Mouse (Mus musculus) left cerebral cortex, postnatal 14 days (tissue): Measurements from ENCODE around the gene Olfr688. TPM values are rescaled to one million over a fixed set of nuclear protein-coding genes. Genes with fewer than 3 reads are reported as not detected.

ENCODE experiments used
- DNase-seq, 2 experiments: peaks; one replicate each; pipeline ENCODE4 v3.0.0; 2021 to 2022; ENCODE audit warnings: low spot score in 2 of 2, mixed read lengths in 1 of 2
- intact Hi-C: fragments of 180-260 bp; cut with DNase I; formaldehyde crosslinking; loops from one replicate; pipeline ENCODE4 v1.15.1; 2025
- long read RNA-seq, 2 experiments: library from polyadenylated mRNA; stranded (forward); transcript quantifications; one replicate each; pipeline ENCODE4 v2.0.0; 2021
- total RNA-seq, 2 experiments: library from RNA; stranded (reverse); gene quantifications; 2 replicates each; pipeline ENCODE4 v1.2.3; 2021

Gene Olfr688
- not detected for total RNA-seq
- long read RNA-seq, experiment 1 = 0 reads
- long read RNA-seq, experiment 2 = 0 reads

DNA sequence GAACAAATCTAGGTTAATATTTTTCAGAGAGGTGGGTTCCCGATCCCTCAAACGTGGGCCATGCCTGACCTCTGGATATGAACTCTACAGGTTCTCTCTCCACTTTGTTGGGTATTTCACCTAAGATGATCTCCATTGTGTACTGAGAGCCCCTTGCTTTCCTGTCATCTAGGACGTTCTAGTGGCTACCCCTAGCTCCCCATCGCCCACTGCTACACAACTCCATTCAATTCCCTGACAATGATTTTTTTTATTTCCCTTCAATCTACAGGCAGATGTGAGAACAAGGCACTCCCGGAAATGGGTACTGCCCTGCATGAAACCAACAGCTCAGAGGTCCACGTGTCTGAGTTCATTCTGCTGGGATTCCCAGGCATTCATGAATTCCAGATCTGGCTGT is at the start of gene Olfr688:
Olfr688 (plus strand) TSS at position 301 of the 400 bp plus-strand sequence.
- intact Hi-C loops = no loop called here
- no peak for DNase-seq

GRCm38 (mm10) chr7:105247671-105248070 is 40.2 kb upstream of the Olfr688 start:
- DNase-seq = no peak
- intact Hi-C loops = no loop called here

- intact Hi-C loops = no loop called here
- DNase-seq = no peak
Measured at GRCm38 (mm10) chr7:105248197-105248596, 39.7 kb upstream of the Olfr688 start.

GRCm38 (mm10) chr7:105256656-105257055 is 31.2 kb upstream of the Olfr688 start:
- peak in 1 of 2 experiments; percentile 3 for DNase-seq
- intact Hi-C loops = no loop called here

GRCm38 (mm10) chr7:105272426-105272825 is 15.5 kb upstream of the Olfr688 start:
- intact Hi-C loops = no loop called here

DNA sequence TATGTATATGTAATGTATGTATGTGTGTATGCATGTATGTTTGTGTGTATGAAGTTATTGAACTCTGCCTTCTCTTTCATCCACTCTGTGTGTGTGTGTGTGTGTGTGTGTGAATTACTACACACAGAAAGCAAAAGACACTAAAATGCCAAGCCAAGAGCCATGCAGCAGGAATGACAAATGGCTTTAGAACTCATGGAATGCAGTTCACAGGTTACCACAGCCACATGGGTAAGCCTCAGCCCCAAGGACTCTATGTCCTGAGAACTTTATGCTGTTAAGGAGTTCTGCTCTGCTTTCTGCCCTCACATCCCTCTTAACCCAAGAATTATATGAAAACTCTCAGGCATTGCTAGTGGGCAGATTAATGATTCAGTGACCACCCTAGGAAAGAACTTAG is 2.2 kb downstream of the Olfr688 start:
- DNase-seq = no peak
- intact Hi-C loops = no loop called here

More at GRCm38 (mm10) chr7:105272426-105272825, 15.5 kb upstream of the Olfr688 start:
- DNase-seq = no peak

DNA sequence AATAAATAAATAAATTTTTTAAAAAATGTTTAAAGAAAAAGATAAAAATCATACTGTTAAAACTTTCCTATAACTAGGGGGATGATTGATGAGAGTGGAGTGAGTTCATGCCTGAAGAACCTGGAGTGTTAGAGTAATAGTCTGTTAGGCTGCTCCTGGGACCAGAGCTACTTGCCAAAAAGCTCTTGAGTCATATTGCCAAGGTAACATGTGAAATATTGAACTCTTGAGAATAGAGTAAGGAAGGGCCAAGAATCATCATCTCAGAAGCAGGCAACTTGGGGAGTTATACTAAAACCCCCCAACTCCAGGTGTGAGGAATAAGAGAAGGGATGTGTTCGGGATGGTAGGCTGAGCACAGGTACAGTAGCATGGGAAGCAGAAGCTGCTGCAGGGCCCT is 23.0 kb downstream of the Olfr688 start, which contains the start of gene Olfr689:
Olfr689 (plus strand) TSS at position 301 of the 400 bp plus-strand sequence.
- no peak for DNase-seq
- intact Hi-C loops = no loop called here

GRCm38 (mm10) chr7:105325302-105325701 is 37.4 kb downstream of the Olfr688 start:
- DNase-seq = no peak
- intact Hi-C loops = no loop called here

DNA sequence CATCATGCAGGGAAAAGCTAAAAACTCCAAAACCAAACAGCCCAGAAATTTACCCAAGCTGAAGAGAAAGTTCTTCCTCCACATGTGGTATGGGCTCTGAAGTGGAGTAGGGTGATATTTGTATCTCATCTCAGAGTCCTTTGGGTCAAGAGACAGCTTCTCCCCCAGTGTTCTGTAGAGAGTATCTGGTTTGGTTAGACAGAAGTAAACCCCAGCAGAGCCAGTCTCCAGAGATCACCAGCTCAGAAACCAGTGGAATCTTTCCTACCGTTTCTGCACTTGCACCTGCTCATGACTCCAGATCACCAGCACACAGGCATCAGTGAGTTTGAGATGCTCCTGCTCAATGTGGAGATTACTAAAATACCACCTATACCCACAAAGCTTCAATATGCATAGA is 46.1 kb downstream of the Olfr688 start, which contains the start of gene Olfr690:
Olfr690 (minus strand) TSS at position 101 of the 400 bp plus-strand sequence.
- intact Hi-C loops = no loop called here
- DNase-seq = no peak

Other genes with a start within 250 kb of the Olfr688 start
- not detected for gene Olfr677, start 236.7 kb upstream of the Olfr688 start, total RNA-seq
- not detected for gene Olfr678, start 223.6 kb upstream of the Olfr688 start, total RNA-seq
- gene Olfr679, start 206.9 kb upstream of the Olfr688 start, total RNA-seq = not detected
- not detected for gene Olfr680-ps1, start 195.3 kb upstream of the Olfr688 start, total RNA-seq
- gene Olfr681, start 171.3 kb upstream of the Olfr688 start, total RNA-seq = not detected
- not detected for gene Olfr683, start 141.1 kb upstream of the Olfr688 start, total RNA-seq
- gene Olfr684, start 124.4 kb upstream of the Olfr688 start, total RNA-seq = not detected
- gene Olfr685, start 102.1 kb upstream of the Olfr688 start, total RNA-seq = not detected
- not detected for gene Olfr686, start 80.6 kb upstream of the Olfr688 start, total RNA-seq
- gene Olfr689, start 23.1 kb downstream of the Olfr688 start, total RNA-seq = not detected
- 1 to 10 TPM in 1 of 2 experiments, under 1 TPM in 1; 0.87 to 1.1 TPM for gene Olfr690, start 46.0 kb downstream of the Olfr688 start, total RNA-seq
- gene Olfr691, start 54.2 kb downstream of the Olfr688 start, total RNA-seq = 1 to 10 TPM; 1.1 to 1.4 TPM
- gene Olfr692, start 80.1 kb downstream of the Olfr688 start, total RNA-seq = not detected
- gene Gm5901, start 86.9 kb downstream of the Olfr688 start, total RNA-seq = not detected
- gene Fam160a2, start 112.0 kb downstream of the Olfr688 start, total RNA-seq = 10 to 100 TPM; 70.2 to 74.2 TPM
- under 1 TPM; 0.37 to 0.51 TPM for gene Cnga4, start 116.5 kb downstream of the Olfr688 start, total RNA-seq
- 10 to 100 TPM; 56.6 to 62.4 TPM for gene Cckbr, start 137.6 kb downstream of the Olfr688 start, total RNA-seq
- 10 to 100 TPM; 19.0 to 21.1 TPM for gene Cavin3, start 194.2 kb downstream of the Olfr688 start, total RNA-seq